Mouse (Mus musculus) forebrain, embryonic 14.5 days (tissue): ENCODE results near the gene Grik3. TPM values are rescaled to one million over a fixed set of nuclear protein-coding genes. Genes with fewer than 3 reads are reported as not detected.

ENCODE experiments used
- ATAC-seq: fragments of 200-750 bp; cut with Nextera tagmentation; 2 replicates; pipeline ENCODE4 v1.8.0; 2017; ENCODE audit warnings: mild to moderate bottlenecking, moderate library complexity
- DNase-seq: peaks from one replicate; pipeline ENCODE4 v3.0.0-alpha.2; 2015; ENCODE audit warnings: low spot score
- H3K27ac ChIP-seq: fragments of 300-500 bp; sonication (generic); 2 replicates; pipeline ENCODE4 v1.5.1; 2014; ENCODE audit warnings: low read depth, mild to moderate bottlenecking, control low read depth, low read length, moderate library complexity
- H3K27me3 ChIP-seq: fragments of 300-500 bp; sonication (generic); replicated peaks from 2 replicates; pipeline ENCODE4 v1.6.1; 2014; ENCODE audit warnings: low read length, control low read depth, mixed read lengths; ENCODE audit not compliant: control insufficient read depth, insufficient read depth
- H3K36me3 ChIP-seq: fragments of 300-500 bp; sonication (generic); 2 replicates; pipeline ENCODE4 v1.6.1; 2014; ENCODE audit warnings: low read length, control low read depth; ENCODE audit not compliant: control insufficient read depth, insufficient read depth
- H3K4me1 ChIP-seq: fragments of 300-500 bp; sonication (generic); 2 replicates; pipeline ENCODE4 v1.6.1; 2014; ENCODE audit warnings: antibody characterized with exemption, low read length, control low read depth; ENCODE audit not compliant: control insufficient read depth, insufficient read depth
- H3K4me2 ChIP-seq: fragments of 300-500 bp; sonication (generic); 2 replicates; pipeline ENCODE4 v1.6.1; 2014; ENCODE audit warnings: mild to moderate bottlenecking, control low read depth, low read length
- H3K4me3 ChIP-seq: fragments of 300-500 bp; sonication (generic); 2 replicates; pipeline ENCODE4 v1.5.1; 2014; ENCODE audit warnings: low read depth, low read length, control low read depth
- H3K9ac ChIP-seq: fragments of 300-500 bp; sonication (generic); 2 replicates; pipeline ENCODE4 v1.6.1; 2014; ENCODE audit warnings: mild to moderate bottlenecking, low read length, control low read depth, moderate library complexity
- H3K9me3 ChIP-seq: fragments of 300-500 bp; sonication (generic); replicated peaks from 2 replicates; pipeline ENCODE4 v1.6.1; 2016; ENCODE audit warnings: low read length, control low read depth, mixed read lengths; ENCODE audit not compliant: control insufficient read depth
- WGBS: fragments of 180-500 bp; shearing (Covaris S2); extraction: QIAGEN DNeasy Blood & Tissue Kit; methylation state at CpG from one replicate; pipeline ENCODE4 v1.1.7; 2014; 5-methylcytosine and 5-hydroxymethylcytosine counted together
- polyA plus RNA-seq: library from polyadenylated mRNA; unstranded; fragments of >200 nt; fragmentation: Nextera tagmentation; extraction: Ambion mirVana; gene quantifications from 2 replicates; pipeline ENCODE4 v1.2.1, GENCODE M21; 2014

The Grik3 gene
- polyA plus RNA-seq, 1 experiment from 2014 or later: 4.3 TPM

DNA sequence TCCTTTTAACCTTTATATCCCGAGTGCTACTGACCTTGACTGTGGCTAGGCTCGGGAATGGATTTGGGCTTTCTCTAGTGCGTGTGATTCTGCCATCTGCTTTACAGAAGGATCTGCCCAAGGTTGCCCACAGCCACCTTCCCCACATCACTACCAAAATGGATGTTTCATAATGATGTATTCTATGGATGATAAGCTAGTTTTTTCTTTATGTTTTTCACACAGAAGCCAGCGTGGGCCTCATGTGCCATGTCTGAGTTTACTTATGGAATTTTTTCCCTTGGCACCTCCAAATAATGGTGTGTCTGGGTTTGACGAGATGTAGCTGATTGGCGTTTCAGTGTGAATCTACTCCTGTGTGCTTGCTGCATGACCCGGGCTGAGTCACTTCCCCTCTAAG is 7.0 kb downstream of the Grik3 start:
- DNase-seq: no peak
- Histone ChIP-seq H3K27me3 (peaks cover 46% of the 10 kb centered on the region), H3K9me3 (no peaks in the 10 kb centered on the region), H3K9ac (no peak overlapping the region), H3K36me3 (no peaks in the 10 kb centered on the region), H3K4me3 (no peak overlapping the region), H3K4me1 (peaks cover 27% of the 10 kb centered on the region; the same call in 1 of the 2 replicates), H3K4me2 (no peak overlapping the region), H3K27ac (no peak overlapping the region)
- ATAC-seq: no peak
- 35% methylated on average over 7 of the region's 7 CpGs for WGBS

DNA sequence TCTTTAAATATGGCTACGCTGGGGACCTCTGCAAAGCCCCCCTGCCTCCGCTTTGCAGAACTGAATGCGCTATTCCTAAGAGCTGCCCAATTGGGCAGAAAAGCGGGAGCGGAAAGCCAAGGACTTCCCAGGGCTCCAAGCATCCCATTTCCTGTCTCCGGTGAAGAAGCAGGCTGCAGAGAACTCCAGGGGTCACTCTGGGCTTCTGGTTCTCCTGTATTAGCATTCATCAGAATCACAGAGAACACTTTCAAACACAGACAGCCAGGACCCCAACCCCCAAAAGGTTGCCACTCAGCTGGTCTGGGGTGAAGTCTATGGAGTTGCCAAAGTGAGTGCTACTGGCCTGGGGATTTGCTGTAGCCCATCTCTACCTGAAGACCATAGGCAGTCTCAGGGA is 8.4 kb downstream of the Grik3 start:
- Histone ChIP-seq H3K9me3 (no peaks in the 10 kb centered on the region), H3K4me2 (peak overlapping the region; percentile 4; the same call in 1 of the 2 replicates), H3K9ac (no peak overlapping the region), H3K27ac (no peak overlapping the region), H3K27me3 (peaks cover 35% of the 10 kb centered on the region), H3K36me3 (no peaks in the 10 kb centered on the region), H3K4me3 (no peak overlapping the region), H3K4me1 (peaks cover 21% of the 10 kb centered on the region; the same call in 1 of the 2 replicates)
- WGBS: 6% methylated on average over 6 of the region's 6 CpGs
- ATAC-seq: no peak
- no peak for DNase-seq

DNA sequence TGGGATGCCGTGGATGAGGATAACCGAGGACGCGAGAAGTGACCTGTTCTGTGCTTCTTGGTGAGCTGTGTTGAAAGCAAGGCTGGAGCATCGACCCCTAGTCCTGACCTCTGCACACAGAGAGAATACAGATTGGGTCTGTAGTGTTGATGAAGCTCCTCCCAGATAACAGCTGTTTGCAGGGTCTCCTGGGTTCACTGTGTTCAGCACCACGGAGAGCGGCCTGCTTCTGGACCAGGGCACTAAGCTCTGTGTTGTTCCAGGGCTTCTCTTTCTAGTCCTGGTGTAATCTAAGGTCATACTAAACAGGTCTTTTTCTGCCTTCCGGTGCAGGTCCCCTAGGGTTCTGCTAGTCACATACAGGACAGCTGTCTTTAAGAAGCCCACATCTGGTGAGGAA is 12.4 kb downstream of the Grik3 start:
- no peak overlapping the region for H3K4me2 ChIP-seq
- H3K27me3 ChIP-seq: 0 out of 2 replicates have a peak, but pooled peaks cover 5% of the 10 kb centered on the region
- no peak overlapping the region for H3K27ac ChIP-seq
- whole genome bisulfite sequencing: 58% methylated on average over 8 of the region's 8 CpGs
- no peak overlapping the region for H3K4me3 ChIP-seq
- no peak for DNase-seq
- H3K36me3 ChIP-seq: no peaks in the 10 kb centered on the region
- H3K9ac ChIP-seq: no peak overlapping the region
- H3K4me1 ChIP-seq: peaks cover 10% of the 10 kb centered on the region; the same call in 1 of the 2 replicates
- ATAC-seq: no peak
- no peaks in the 10 kb centered on the region for H3K9me3 ChIP-seq

DNA sequence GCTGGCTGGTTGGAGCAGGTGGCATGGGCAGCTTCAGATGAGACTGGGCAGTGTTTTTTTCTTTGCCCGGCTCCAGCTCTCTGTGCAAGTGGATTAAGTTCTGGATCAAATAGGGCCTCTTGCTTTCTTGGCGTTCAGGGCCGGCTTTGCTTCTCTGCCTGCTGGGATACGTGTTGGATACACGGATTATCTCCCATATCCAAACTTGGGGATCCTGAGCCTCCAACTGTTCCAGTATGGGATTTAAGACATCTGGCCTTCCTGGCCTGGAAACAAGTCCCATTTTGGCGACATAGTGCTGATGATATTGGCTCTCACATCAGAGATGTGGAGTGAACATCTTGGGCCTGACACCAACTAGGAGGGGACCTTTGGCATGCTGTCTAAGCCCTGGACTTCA is 21.9 kb downstream of the Grik3 start:
- no peak overlapping the region for H3K4me2 ChIP-seq
- no peak for ATAC-seq
- H3K9ac ChIP-seq: no peak overlapping the region
- H3K9me3 ChIP-seq: no peaks in the 10 kb centered on the region
- no peaks in the 10 kb centered on the region for H3K27me3 ChIP-seq
- no peak overlapping the region for H3K27ac ChIP-seq
- 66% methylated on average over 6 of the region's 6 CpGs for WGBS
- no peak overlapping the region for H3K4me3 ChIP-seq
- no peaks in the 10 kb centered on the region for H3K4me1 ChIP-seq
- no peak for DNase-seq
- no peaks in the 10 kb centered on the region for H3K36me3 ChIP-seq

DNA sequence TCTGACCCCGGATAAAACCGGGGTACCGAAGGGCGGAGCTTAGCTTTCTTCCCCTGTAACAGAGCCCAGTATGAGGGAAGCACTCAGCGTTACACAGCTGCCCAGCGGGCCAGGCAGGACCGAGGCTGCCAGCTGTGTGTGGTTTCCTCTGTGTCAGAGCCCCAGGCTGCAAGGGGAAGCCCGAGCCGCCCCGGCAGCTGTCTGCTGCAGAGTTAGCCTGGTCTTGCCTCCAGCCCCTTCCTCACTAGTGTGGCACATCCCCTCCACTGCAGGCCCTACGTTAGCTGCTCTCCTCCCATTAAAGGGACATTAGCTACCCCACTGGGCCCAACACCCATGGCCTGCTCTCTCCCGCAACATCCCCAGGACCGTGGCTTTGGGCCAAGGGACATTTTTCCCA is 25.1 kb downstream of the Grik3 start:
- DNase-seq (no peak), ATAC-seq (0 out of 2 replicates have a peak, but pooled peaks have one; percentile 37)
- Histone ChIP-seq H3K4me1 (no peaks in the 10 kb centered on the region), H3K36me3 (no peaks in the 10 kb centered on the region), H3K27ac (no peak overlapping the region), H3K9me3 (no peaks in the 10 kb centered on the region), H3K27me3 (0 out of 2 replicates have a peak, but pooled peaks cover 3% of the 10 kb centered on the region), H3K4me2 (no peak overlapping the region), H3K9ac (no peak overlapping the region), H3K4me3 (no peak overlapping the region)
- WGBS: 51% methylated on average over 13 of the region's 13 CpGs

DNA sequence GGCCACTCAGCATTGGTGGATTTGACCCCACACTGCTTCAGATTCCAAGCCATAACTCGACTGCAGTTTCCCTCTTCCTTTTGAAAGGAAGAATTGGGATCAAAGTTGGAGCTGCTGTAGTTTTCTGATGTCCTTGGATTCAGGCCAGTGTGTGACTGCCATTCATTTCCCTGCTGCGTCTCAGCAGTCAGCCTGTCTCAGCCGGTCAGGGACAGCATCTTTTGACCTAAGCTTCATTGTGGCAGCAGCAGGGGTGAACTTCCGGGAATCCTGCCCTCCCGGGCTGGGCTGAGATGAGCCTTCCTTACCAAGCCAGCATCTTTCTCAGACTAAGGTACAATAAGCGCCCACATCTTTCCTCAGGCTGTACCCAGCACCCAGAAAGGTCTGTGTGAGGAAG is 26.1 kb downstream of the Grik3 start:
- Histone ChIP-seq H3K9ac (no peak overlapping the region), H3K4me2 (no peak overlapping the region), H3K36me3 (no peaks in the 10 kb centered on the region), H3K9me3 (no peaks in the 10 kb centered on the region), H3K27me3 (0 out of 2 replicates have a peak, but pooled peaks cover 3% of the 10 kb centered on the region), H3K4me1 (no peaks in the 10 kb centered on the region), H3K4me3 (no peak overlapping the region), H3K27ac (no peak overlapping the region)
- DNase-seq (no peak), ATAC-seq (no peak)
- 34% methylated on average over 6 of the region's 6 CpGs for WGBS

DNA sequence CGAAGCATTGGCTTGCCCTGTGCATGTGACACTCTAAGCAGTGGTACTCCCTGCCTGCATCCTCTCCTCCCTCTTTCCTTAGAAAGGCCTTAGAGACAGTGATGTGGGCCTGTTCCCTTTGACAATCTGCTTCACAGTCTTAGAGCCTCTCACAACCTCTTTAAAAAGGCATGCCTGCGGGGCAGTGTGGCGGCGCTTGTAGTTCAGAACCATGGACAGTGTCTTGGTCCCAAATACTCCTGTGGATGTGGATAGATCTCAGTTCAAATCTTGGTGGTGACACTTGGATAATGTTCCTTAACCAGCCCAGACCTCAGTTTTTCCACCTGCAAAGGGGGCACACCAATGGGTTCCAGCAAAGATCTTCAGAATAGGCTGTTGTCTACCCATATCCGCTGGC is 28.4 kb downstream of the Grik3 start:
- no peaks in the 10 kb centered on the region for H3K4me1 ChIP-seq
- 0 out of 2 replicates have a peak, but pooled peaks cover 3% of the 10 kb centered on the region for H3K27me3 ChIP-seq
- DNase-seq: no peak
- H3K4me3 ChIP-seq: no peak overlapping the region
- H3K36me3 ChIP-seq: no peaks in the 10 kb centered on the region
- no peak overlapping the region for H3K9ac ChIP-seq
- 82% methylated on average over 5 of the region's 5 CpGs for WGBS
- ATAC-seq: no peak
- no peak overlapping the region for H3K4me2 ChIP-seq
- no peaks in the 10 kb centered on the region for H3K9me3 ChIP-seq
- no peak overlapping the region for H3K27ac ChIP-seq

DNA sequence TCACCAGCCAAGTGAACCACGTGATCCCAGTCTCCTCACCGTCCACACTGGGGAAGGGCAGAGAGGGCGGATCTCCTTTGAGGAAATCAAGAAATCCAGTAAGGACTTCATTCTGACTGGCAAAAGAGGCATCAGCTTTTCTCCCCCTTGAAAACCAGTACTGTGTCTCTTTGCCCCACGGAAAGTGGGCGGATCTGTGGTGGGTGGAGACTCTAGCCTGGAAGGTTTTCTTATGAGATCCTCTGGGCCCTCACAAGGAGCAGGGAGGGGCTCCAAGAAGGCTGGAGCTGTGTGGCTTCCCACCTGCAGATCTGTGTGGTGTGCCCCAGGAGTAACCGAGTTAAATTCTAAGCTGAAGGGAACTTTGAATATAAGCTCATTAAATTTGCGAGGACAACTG is 32.4 kb downstream of the Grik3 start:
- DNase-seq (no peak), ATAC-seq (no peak)
- no peak overlapping the region for H3K4me2 ChIP-seq
- no peaks in the 10 kb centered on the region for H3K36me3 ChIP-seq
- WGBS: 54% methylated on average over 7 of the region's 7 CpGs
- no peak overlapping the region for H3K4me3 ChIP-seq
- no peaks in the 10 kb centered on the region for H3K4me1 ChIP-seq
- no peak overlapping the region for H3K27ac ChIP-seq
- H3K27me3 ChIP-seq: 0 out of 2 replicates have a peak, but pooled peaks cover 3% of the 10 kb centered on the region
- no peak overlapping the region for H3K9ac ChIP-seq
- H3K9me3 ChIP-seq: no peaks in the 10 kb centered on the region

DNA sequence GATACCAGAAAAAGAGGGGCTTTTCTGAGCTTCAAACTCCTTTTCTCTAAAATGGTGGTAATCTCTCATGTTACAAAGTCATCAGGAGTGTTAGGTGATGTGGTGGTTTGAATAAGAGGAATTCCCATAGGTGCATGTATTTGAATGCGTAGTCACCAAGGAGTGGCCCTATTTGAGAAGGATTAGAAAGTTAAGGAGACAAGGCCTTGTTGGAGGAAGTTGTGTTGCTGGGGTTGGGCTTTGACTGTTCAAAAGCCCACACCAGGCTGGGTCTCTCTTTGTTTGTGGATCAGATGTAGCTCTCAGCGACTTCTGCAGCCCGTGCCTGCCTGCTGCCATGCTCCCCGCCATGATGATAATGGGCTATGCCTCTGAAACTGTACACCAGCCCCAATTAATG is 34.8 kb downstream of the Grik3 start:
- no peak overlapping the region for H3K9ac ChIP-seq
- H3K27ac ChIP-seq: no peak overlapping the region
- ATAC-seq: no peak
- H3K4me1 ChIP-seq: no peaks in the 10 kb centered on the region
- no peaks in the 10 kb centered on the region for H3K36me3 ChIP-seq
- H3K9me3 ChIP-seq: no peaks in the 10 kb centered on the region
- DNase-seq: no peak
- 79% methylated on average over 4 of the region's 4 CpGs for WGBS
- H3K4me3 ChIP-seq: no peak overlapping the region
- H3K27me3 ChIP-seq: 0 out of 2 replicates have a peak, but pooled peaks cover 2% of the 10 kb centered on the region
- no peak overlapping the region for H3K4me2 ChIP-seq
